ENCODE assay signal across 8 mouse cellular contexts in genomic region chr6:134439401-134440021, GRCm38 (mm10). TPM values are rescaled to one million over a fixed set of nuclear protein-coding genes. Genes with fewer than 3 reads are reported as not detected.
DNase-seq lines count a peak whose midpoint lies in the region; ATAC-seq lines count a peak whose summit lies in the region.

No protein-coding gene starts in this region.

- WGBS in hindbrain, embryonic 10.5 days: 21% methylated on average over 23 of the region's 23 CpGs
- 25% methylated on average over 23 of the region's 23 CpGs for WGBS in limb, embryonic 10.5 days

- H3K9me3 ChIP-seq in hindbrain, embryonic 10.5 days: no peaks in the 10 kb centered on the region
- H3K9me3 ChIP-seq in limb, embryonic 10.5 days (replicated peaks): no peaks in the 10 kb centered on the region

- peak overlapping the region; percentile 68 for H3K27ac ChIP-seq in hindbrain, embryonic 10.5 days
- H3K27ac ChIP-seq in limb, embryonic 10.5 days: peak overlapping the region; percentile 83

- H3K36me3 ChIP-seq in hindbrain, embryonic 10.5 days: peaks cover under 1% of the 10 kb centered on the region; the same call in 1 of the 2 replicates
- no peaks in the 10 kb centered on the region for H3K36me3 ChIP-seq in limb, embryonic 10.5 days

- H3K4me3 ChIP-seq in hindbrain, embryonic 10.5 days: peak overlapping the region; percentile 36
- H3K4me3 ChIP-seq in limb, embryonic 10.5 days: peak overlapping the region; percentile 37

- H3K4me1 ChIP-seq in hindbrain, embryonic 10.5 days (replicated peaks): peaks cover 17% of the 10 kb centered on the region
- H3K4me1 ChIP-seq in limb, embryonic 10.5 days: peaks cover 39% of the 10 kb centered on the region

- peak; percentile 24 for DNase-seq in adrenal gland, postnatal 10 days
- DNase-seq in adrenal gland, adult 18-20 months (ENCODE audit: low spot score in 2 of 2): no peak
- DNase-seq in cerebellum, adult 8-10 months: peak; percentile 5
- DNase-seq in hindbrain, embryonic 10.5 days (ENCODE audit: low spot score): peak; percentile 43
- peak; percentile 74 for DNase-seq in limb, embryonic 10.5 days (ENCODE audit: low spot score)
- peak; percentile 39 for DNase-seq in retina, embryonic 14.5 days (ENCODE audit: low spot score)
- no peak for DNase-seq in T-cell, adult 2 months (ENCODE audit: low spot score)

- H3K27me3 ChIP-seq in hindbrain, embryonic 10.5 days (ENCODE audit: insufficient read depth, poor library complexity, severe bottlenecking): no peaks in the 10 kb centered on the region
- no peaks in the 10 kb centered on the region for H3K27me3 ChIP-seq in limb, embryonic 10.5 days (ENCODE audit: low read depth, poor library complexity, severe bottlenecking)

- peak; percentile 91 for ATAC-seq in frontal cortex, adult (ENCODE audit: low TSS enrichment)

RNA-seq across cellular contexts. Expression of gene Bcl2l14, which starts 43.4 kb away (rescaled TPM):
- not detected for total RNA-seq in adrenal gland, postnatal 10 days (2021)
- total RNA-seq in adrenal gland, adult 18-20 months (2021): not detected
- polyA plus RNA-seq in hindbrain, embryonic 10.5 days (2016; fragmentation: Nextera tagmentation; extraction: Ambion mirVana): 0.31 and 0.42 TPM in 2 replicates
- polyA plus RNA-seq in limb, embryonic 10.5 days (2016; fragmentation: Nextera tagmentation; extraction: Ambion mirVana): 0.15 and 0.49 TPM in 2 replicates

Comparison
In these comparisons a context has a peak if more than half of its experiments do, and no peak if none do; other contexts are left out.
1. DNase-seq: peak in adrenal gland, postnatal 10 days (single experiment), cerebellum, adult 8-10 months (single experiment), hindbrain, embryonic 10.5 days (single experiment), limb, embryonic 10.5 days (single experiment) and retina, embryonic 14.5 days (single experiment); none in adrenal gland, adult 18-20 months (0 of 2) and T-cell, adult 2 months (single experiment).